Mouse (Mus musculus) testis, adult 2 months (tissue): ENCODE data around the gene Zfp84. TPM values are rescaled to one million over a fixed set of nuclear protein-coding genes. Genes with fewer than 3 reads are reported as not detected.
A peak's percentile ranks its signal among the peaks of the same experiment; 100 is the strongest.

Experiments used
- H3K27ac ChIP-seq: fragments of 200-500 bp; 2 replicates; pipeline ENCODE4 v1.5.1; 2012; ENCODE audit warnings: low read depth, low read length; ENCODE audit not compliant: control insufficient read depth, insufficient read depth
- H3K27me3 ChIP-seq: fragments of 200-500 bp; 2 replicates; pipeline ENCODE4 v1.6.1; 2012; ENCODE audit warnings: mild to moderate bottlenecking, low read length, moderate library complexity; ENCODE audit not compliant: control insufficient read depth, insufficient read depth
- H3K36me3 ChIP-seq: fragments of 200-500 bp; 2 replicates; pipeline ENCODE4 v1.6.1; 2012; ENCODE audit warnings: mild to moderate bottlenecking, low read length; ENCODE audit not compliant: control insufficient read depth, insufficient read depth
- H3K4me1 ChIP-seq: fragments of 200-500 bp; 2 replicates; pipeline ENCODE4 v1.6.1; 2012; ENCODE audit warnings: low read length; ENCODE audit not compliant: control insufficient read depth, insufficient read depth
- H3K4me3 ChIP-seq: fragments of 200-500 bp; 2 replicates; pipeline ENCODE4 v1.5.1; 2012; ENCODE audit warnings: low read depth, mild to moderate bottlenecking, low read length, moderate library complexity, mixed read lengths; ENCODE audit not compliant: control insufficient read depth
- CTCF ChIP-seq: fragments of 200-500 bp; IDR thresholded peaks from 2 replicates; pipeline ENCODE4 v1.5.1; 2012; ENCODE audit warnings: low read depth, mild to moderate bottlenecking, inconsistent platforms, low read length, moderate library complexity; ENCODE audit not compliant: control insufficient read depth, insufficient read depth, insufficient replicate concordance
- POLR2A ChIP-seq: fragments of 200-500 bp; IDR thresholded peaks from 2 replicates; pipeline ENCODE4 v1.6.1; 2012; ENCODE audit warnings: low read depth, mild to moderate bottlenecking, inconsistent platforms, low read length, moderate library complexity; ENCODE audit not compliant: control insufficient read depth
- polyA plus RNA-seq: library from polyadenylated mRNA; depleted of rRNA; stranded (reverse); fragments of >200 nt; gene quantifications from 2 replicates; pipeline ENCODE4 v1.2.3, GENCODE M21; 2012; rRNA removed

Gene Zfp84
- polyA plus RNA-seq, 1 experiment = 1.1 TPM

- Histone ChIP-seq H3K27me3 (no peaks in the 10 kb centered on the region), H3K4me3 (peak within 1 kb of the TSS; percentile 98), H3K27ac (peak within 1 kb of the TSS; percentile 92), H3K4me1 (peaks cover 15% of the 10 kb centered on the region), H3K36me3 (no peaks in the 10 kb centered on the region)
- TF ChIP-seq POLR2A (0 out of 2 replicates have a peak, but pooled peaks have one; percentile 48), CTCF (no peak; the same call in 1 of the 2 replicates)
Measured at GRCm38 (mm10) chr7:29815910-29816429, 47.6 kb downstream of the Zfp84 start, which contains the start of gene Zfp790. Gene Zfp790, plus strand, starts transcription at chr7:29816114.

GRCm38 (mm10) chr7:29818619-29819254, 50.4 kb downstream of the Zfp84 start:
- H3K4me3 ChIP-seq = peak overlapping the region; percentile 57
- no peak for TF ChIP-seq CTCF
- TF ChIP-seq POLR2A = no peak
- peak overlapping the region; percentile 75 for H3K27ac ChIP-seq
- H3K27me3 ChIP-seq = no peaks in the 10 kb centered on the region
- no peaks in the 10 kb centered on the region for H3K36me3 ChIP-seq
- H3K4me1 ChIP-seq = peaks cover 15% of the 10 kb centered on the region

GRCm38 (mm10) chr7:29828001-29828400, 59.6 kb downstream of the Zfp84 start:
- H3K4me3 ChIP-seq = no peak overlapping the region
- no peaks in the 10 kb centered on the region for H3K4me1 ChIP-seq
- TF ChIP-seq POLR2A = no peak
- H3K36me3 ChIP-seq = no peaks in the 10 kb centered on the region; the same call in 1 of the 2 replicates
- H3K27me3 ChIP-seq = no peaks in the 10 kb centered on the region
- no peak overlapping the region for H3K27ac ChIP-seq

Other genes starting within 250 kb of the Zfp84 start
- 68.0 and 71.5 TPM in 2 replicates for gene Sipa1l3, start 249.9 kb upstream of the Zfp84 start, polyA plus RNA-seq
- 110 and 173 TPM in 2 replicates for gene Catsperg2, start 41.5 kb upstream of the Zfp84 start, polyA plus RNA-seq
- 0.20 and 0.28 TPM in 2 replicates for gene Zfp30, start 15.4 kb downstream of the Zfp84 start, polyA plus RNA-seq
- gene Zfp790, start 47.6 kb downstream of the Zfp84 start, polyA plus RNA-seq = 0.68 and 0.81 TPM in 2 replicates
- gene Zfp940, start 85.1 kb downstream of the Zfp84 start, polyA plus RNA-seq = 0.55 and 1.2 TPM in 2 replicates
- gene Zfp420, start 91.4 kb downstream of the Zfp84 start, polyA plus RNA-seq = 1.0 and 1.1 TPM in 2 replicates
- gene Zfp27, start 138.0 kb downstream of the Zfp84 start, polyA plus RNA-seq = 0.95 and 1.6 TPM in 2 replicates
- 0.82 and 1.0 TPM in 2 replicates for gene Zfp383, start 139.7 kb downstream of the Zfp84 start, polyA plus RNA-seq
- gene Zfp74, start 185.5 kb downstream of the Zfp84 start, polyA plus RNA-seq = 0.60 and 0.93 TPM in 2 replicates
- gene Zfp568, start 215.4 kb downstream of the Zfp84 start, polyA plus RNA-seq = 2.5 and 2.7 TPM in 2 replicates